Mouse (Mus musculus): Measurements from ENCODE around the gene Pde11a.

DNA sequence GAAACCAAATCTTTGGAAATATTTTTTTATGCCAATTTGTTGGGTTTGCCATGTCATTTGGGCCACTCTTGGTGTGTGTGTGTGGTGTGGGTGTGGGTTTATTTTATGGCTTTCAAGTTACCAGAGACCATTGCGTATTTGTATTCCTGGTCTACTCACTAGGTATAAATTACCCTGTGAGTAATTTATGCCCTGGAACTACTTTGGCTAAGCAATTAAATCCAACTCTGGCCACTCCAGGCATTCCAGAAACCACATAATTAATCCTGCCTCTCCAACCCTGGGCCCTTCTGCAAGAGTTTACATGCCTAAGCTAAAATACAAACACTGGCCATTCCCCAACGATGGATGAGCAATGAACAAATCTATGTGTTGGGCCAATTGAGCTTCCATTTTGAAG is 261.7 kb downstream of the Pde11a start:
- no peak for TF ChIP-seq CTCF (IDR thresholded peaks at IDR 0.05; ENCODE audit: extremely low read depth, insufficient read depth, low read length)
- no peak for TF ChIP-seq POLR2A (IDR thresholded peaks at IDR 0.05; ENCODE audit: extremely low read depth, insufficient read depth, low read length)

Measured in cortical plate, adult 2 months (tissue).